Mouse (Mus musculus) intestine, embryonic 14.5 days (tissue): ENCODE results near the gene Rbms1. TPM values are rescaled to one million over a fixed set of nuclear protein-coding genes. Genes with fewer than 3 reads are reported as not detected.
"Not testable (repeated sequence)": the region's sequence is repeated elsewhere in the genome, so short reads cannot be mapped to it uniquely, and the experiment has no call there.

Experiments
- ATAC-seq: fragments of 200-750 bp; cut with Nextera tagmentation; replicated peaks from 2 replicates; pipeline ENCODE4 v1.8.0; 2017; ENCODE audit warnings: low read depth, moderate number of reproducible peaks, moderate TSS enrichment, moderate library complexity; ENCODE audit not compliant: low FRiP score, low TSS enrichment
- DNase-seq: peaks from one replicate; pipeline ENCODE4 v3.0.0-alpha.2; 2018; ENCODE audit warnings: low spot score
- H3K27ac ChIP-seq: fragments of 300-500 bp; sonication (generic); 2 replicates; pipeline ENCODE4 v1.5.1; 2014; ENCODE audit warnings: low read depth, mild to moderate bottlenecking, control low read depth
- H3K27me3 ChIP-seq: fragments of 300-500 bp; sonication (generic); replicated peaks from 2 replicates; pipeline ENCODE4 v1.6.1; 2014; ENCODE audit warnings: low read length, control low read depth; ENCODE audit not compliant: control insufficient read depth, insufficient read depth
- H3K36me3 ChIP-seq: fragments of 300-500 bp; sonication (generic); 2 replicates; pipeline ENCODE4 v1.6.1; 2014; ENCODE audit warnings: low read length, control low read depth; ENCODE audit not compliant: control insufficient read depth, insufficient read depth
- H3K4me1 ChIP-seq: fragments of 300-500 bp; sonication (generic); replicated peaks from 2 replicates; pipeline ENCODE4 v1.6.1; 2014; ENCODE audit warnings: low read length, control low read depth, mixed read lengths; ENCODE audit not compliant: control insufficient read depth, insufficient read depth
- H3K4me2 ChIP-seq: fragments of 300-500 bp; sonication (generic); 2 replicates; pipeline ENCODE4 v1.6.1; 2014; ENCODE audit warnings: low read length
- H3K4me3 ChIP-seq: fragments of 300-500 bp; sonication (generic); 2 replicates; pipeline ENCODE4 v1.5.1; 2014; ENCODE audit warnings: low read depth, low read length, control low read depth, mixed read lengths
- H3K9ac ChIP-seq: fragments of 300-500 bp; sonication (generic); 2 replicates; pipeline ENCODE4 v1.6.1; 2014; ENCODE audit warnings: mild to moderate bottlenecking, low read length
- H3K9me3 ChIP-seq: fragments of 300-500 bp; sonication (generic); 2 replicates; pipeline ENCODE4 v1.6.1; 2016; ENCODE audit warnings: low read length, control low read depth; ENCODE audit not compliant: control insufficient read depth
- WGBS: fragments of 180-500 bp; shearing (Covaris S2); extraction: QIAGEN DNeasy Blood & Tissue Kit; methylation state at CpG from one replicate; pipeline ENCODE4 v1.1.7; 2014; 5-methylcytosine and 5-hydroxymethylcytosine counted together
- polyA plus RNA-seq: library from polyadenylated mRNA; unstranded; fragments of >200 nt; fragmentation: Nextera tagmentation; extraction: Ambion mirVana; gene quantifications from 2 replicates; pipeline ENCODE4 v1.2.1, GENCODE M21; 2014

The Rbms1 gene
- polyA plus RNA-seq, 1 experiment from 2014 or later, result 101 TPM

GRCm38 (mm10) chr2:60840922-60841321, 122.1 kb downstream of the Rbms1 start:
- H3K27ac ChIP-seq, result no peak overlapping the region
- WGBS, result 76% methylated on average over 4 of the region's 4 CpGs
- DNase-seq (no peak), ATAC-seq (no peak)
- H3K27me3 ChIP-seq, result no peaks in the 10 kb centered on the region
- H3K4me2 ChIP-seq, result no peak overlapping the region
- H3K36me3 ChIP-seq, result peaks cover 20% of the 10 kb centered on the region
- H3K9ac ChIP-seq, result no peak overlapping the region
- H3K4me1 ChIP-seq, result peaks cover 9% of the 10 kb centered on the region; the same call in 1 of the 2 replicates
- H3K9me3 ChIP-seq, result no peaks in the 10 kb centered on the region
- H3K4me3 ChIP-seq, result no peak overlapping the region

- no peak for ATAC-seq
- H3K27me3 ChIP-seq, result no peaks in the 10 kb centered on the region
- H3K4me2 ChIP-seq, result no peak overlapping the region
- no peaks in the 10 kb centered on the region for H3K9me3 ChIP-seq
- H3K36me3 ChIP-seq, result peaks cover 20% of the 10 kb centered on the region
- H3K9ac ChIP-seq, result no peak overlapping the region
- DNase-seq, result no peak
- peaks cover 5% of the 10 kb centered on the region; the same call in 1 of the 2 replicates for H3K4me1 ChIP-seq
- 79% methylated on average over 4 of the region's 4 CpGs for WGBS
- no peak overlapping the region for H3K4me3 ChIP-seq
- no peak overlapping the region for H3K27ac ChIP-seq
Observed at GRCm38 (mm10) chr2:60839498-60839897, 123.5 kb downstream of the Rbms1 start.

- peaks cover 5% of the 10 kb centered on the region; the same call in 1 of the 2 replicates for H3K4me1 ChIP-seq
- peaks cover 20% of the 10 kb centered on the region for H3K36me3 ChIP-seq
- 81% methylated on average over 5 of the region's 5 CpGs for WGBS
- ATAC-seq, result no peak
- no peak overlapping the region for H3K27ac ChIP-seq
- no peak overlapping the region for H3K9ac ChIP-seq
- H3K9me3 ChIP-seq, result no peaks in the 10 kb centered on the region
- no peaks in the 10 kb centered on the region for H3K27me3 ChIP-seq
- H3K4me3 ChIP-seq, result no peak overlapping the region
- H3K4me2 ChIP-seq, result no peak overlapping the region
- DNase-seq, result no peak
Observed at GRCm38 (mm10) chr2:60838856-60839255, 124.1 kb downstream of the Rbms1 start.

GRCm38 (mm10) chr2:60837616-60838015, 125.4 kb downstream of the Rbms1 start:
- no peak for DNase-seq
- H3K27ac ChIP-seq, result no peak overlapping the region
- no peak overlapping the region for H3K4me3 ChIP-seq
- WGBS, result 73% methylated on average over 5 of the region's 5 CpGs
- no peak overlapping the region for H3K4me2 ChIP-seq
- H3K27me3 ChIP-seq, result no peaks in the 10 kb centered on the region
- H3K9ac ChIP-seq, result no peak overlapping the region
- H3K9me3 ChIP-seq, result no peaks in the 10 kb centered on the region
- peaks cover 20% of the 10 kb centered on the region for H3K36me3 ChIP-seq
- no peak for ATAC-seq
- no peaks in the 10 kb centered on the region; the same call in 1 of the 2 replicates for H3K4me1 ChIP-seq

GRCm38 (mm10) chr2:60836237-60836636, 126.8 kb downstream of the Rbms1 start:
- H3K27me3 ChIP-seq, result no peaks in the 10 kb centered on the region
- ATAC-seq, result no peak
- peaks cover 9% of the 10 kb centered on the region for H3K36me3 ChIP-seq
- H3K9ac ChIP-seq, result no peak overlapping the region
- no peaks in the 10 kb centered on the region for H3K9me3 ChIP-seq
- no peak for DNase-seq
- no peak overlapping the region for H3K27ac ChIP-seq
- 98% methylated on average over 7 of the region's 7 CpGs for WGBS
- H3K4me2 ChIP-seq, result no peak overlapping the region
- H3K4me3 ChIP-seq, result no peak overlapping the region
- no peaks in the 10 kb centered on the region; the same call in 1 of the 2 replicates for H3K4me1 ChIP-seq

- no peaks in the 10 kb centered on the region for H3K9me3 ChIP-seq
- ATAC-seq, result no peak
- no peaks in the 10 kb centered on the region; the same call in 1 of the 2 replicates for H3K4me1 ChIP-seq
- no peaks in the 10 kb centered on the region for H3K36me3 ChIP-seq
- H3K27ac ChIP-seq, result no peak overlapping the region
- no peak overlapping the region for H3K4me2 ChIP-seq
- no peak overlapping the region for H3K9ac ChIP-seq
- WGBS, result 86% methylated on average over 7 of the region's 7 CpGs
- H3K4me3 ChIP-seq, result no peak overlapping the region
- no peaks in the 10 kb centered on the region for H3K27me3 ChIP-seq
- no peak for DNase-seq
Observed at GRCm38 (mm10) chr2:60834293-60834692, 128.7 kb downstream of the Rbms1 start.

- no peaks in the 10 kb centered on the region for H3K36me3 ChIP-seq
- WGBS, result 85% methylated on average over 8 of the region's 8 CpGs
- H3K4me1 ChIP-seq, result peaks cover 11% of the 10 kb centered on the region
- H3K9me3 ChIP-seq, result no peaks in the 10 kb centered on the region
- H3K27me3 ChIP-seq, result no peaks in the 10 kb centered on the region
- DNase-seq (no peak), ATAC-seq (no peak)
- no peak overlapping the region for H3K4me2 ChIP-seq
- no peak overlapping the region for H3K27ac ChIP-seq
- no peak overlapping the region for H3K4me3 ChIP-seq
- no peak overlapping the region for H3K9ac ChIP-seq
Observed at GRCm38 (mm10) chr2:60832254-60832653, 130.7 kb downstream of the Rbms1 start.

- H3K4me2 ChIP-seq, H3K9ac ChIP-seq, H3K27me3 ChIP-seq, H3K36me3 ChIP-seq, ATAC-seq, DNase-seq, H3K4me3 ChIP-seq, H3K9me3 ChIP-seq, H3K27ac ChIP-seq: not testable (repeated sequence)
- WGBS, result 68% methylated on average over 1 of the region's 1 CpGs
- H3K4me1 ChIP-seq, result peaks cover 23% of the 10 kb centered on the region
Observed at GRCm38 (mm10) chr2:60830464-60830863, 132.5 kb downstream of the Rbms1 start.

- H3K27ac ChIP-seq, result no peak overlapping the region
- no peaks in the 10 kb centered on the region for H3K9me3 ChIP-seq
- DNase-seq, result no peak
- H3K27me3 ChIP-seq, result no peaks in the 10 kb centered on the region
- no peaks in the 10 kb centered on the region for H3K36me3 ChIP-seq
- peaks cover 23% of the 10 kb centered on the region for H3K4me1 ChIP-seq
- H3K4me2 ChIP-seq, result no peak overlapping the region
- no peak overlapping the region for H3K4me3 ChIP-seq
- WGBS, result 92% methylated on average over 10 of the region's 10 CpGs
- ATAC-seq, result no peak
- no peak overlapping the region for H3K9ac ChIP-seq
Observed at GRCm38 (mm10) chr2:60828908-60829462, 134.0 kb downstream of the Rbms1 start.
